8 mouse cellular contexts compared by ENCODE assay signal in the genomic region with DNA sequence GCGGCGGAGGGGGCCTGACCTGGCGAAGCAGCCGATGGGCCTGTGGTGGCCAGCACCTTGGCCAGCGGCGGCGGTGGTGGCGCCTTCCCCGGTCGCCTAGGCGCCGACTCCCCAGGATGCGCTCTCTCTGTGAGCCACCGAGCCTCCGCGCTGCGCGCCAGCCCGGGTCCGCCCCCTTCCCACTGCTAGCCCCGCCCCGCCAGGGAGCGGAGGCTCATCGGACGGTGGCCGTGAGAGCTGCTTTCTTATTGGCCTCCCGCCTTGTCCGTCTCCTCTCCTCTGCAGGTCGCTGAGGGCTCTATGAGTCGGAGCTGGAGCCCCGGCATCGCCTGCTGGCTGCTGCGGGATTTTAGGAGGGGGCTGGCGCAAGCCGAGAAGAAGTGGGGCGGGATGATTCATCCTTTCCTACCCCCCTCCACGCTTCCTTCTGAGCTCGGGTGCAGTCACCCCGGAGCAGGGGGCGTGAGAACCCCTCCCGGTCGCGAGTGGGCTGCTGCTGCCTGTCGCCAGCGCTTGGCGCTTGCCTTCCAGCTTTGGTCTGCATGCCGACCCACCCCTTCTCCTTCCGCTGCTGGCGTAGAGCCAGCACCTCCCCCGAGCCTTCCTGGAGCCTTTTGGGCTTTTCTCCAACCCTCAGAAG. TPM values are rescaled to one million over a fixed set of nuclear protein-coding genes. Genes with fewer than 3 reads are reported as not detected.
A peak's percentile ranks its signal among the peaks of the same experiment; 100 is the strongest.
DNase-seq lines count a peak whose midpoint lies in the region; ATAC-seq and TF ChIP-seq lines count a peak whose summit lies in the region.

Gene Trim9, minus strand, starts transcription at position 413 of the 640 bp plus-strand sequence.

- ATAC-seq in Patski: peak; percentile 71
- ATAC-seq in hindbrain, embryonic 12.5 days (ENCODE audit: low FRiP score): peak; percentile 98
- peak; percentile 99 for ATAC-seq in lung, postnatal 0 days

- POLR2A ChIA-PET in Patski (lab: Charles Lee): no interaction called here

- DNase-seq in Patski (ENCODE audit: low read depth, low spot score): peak; percentile 31
- DNase-seq in cerebellum, postnatal 10 days: peak; percentile 98 to 99
- peak; percentile 98 to 99 for DNase-seq in frontal cortex, postnatal 10 days (ENCODE audit: low spot score in 2 of 2)
- peak; percentile 97 for DNase-seq in layer of hippocampus, postnatal 10 days (ENCODE audit: low spot score in 2 of 2)
- DNase-seq in lung, postnatal 0 days (ENCODE audit: low spot score): peak; percentile 96
- peak; percentile 95 for DNase-seq in retina, adult 2 months (ENCODE audit: low read depth, low spot score)
- peak; percentile 86 for DNase-seq in thymus, postnatal 25 days

- peaks cover 75% of the 10 kb centered on the region for H3K27me3 ChIP-seq in Patski
- H3K27me3 ChIP-seq in hindbrain, embryonic 12.5 days: peaks cover 10% of the 10 kb centered on the region
- H3K27me3 ChIP-seq in lung, postnatal 0 days (replicated peaks; ENCODE audit: insufficient read depth, low read length): peaks cover 20% of the 10 kb centered on the region

- no peak for TF ChIP-seq EP300 in lung, postnatal 0 days (IDR thresholded peaks at IDR 0.05)

- in situ Hi-C loops in Patski (cut with MboI; ENCODE audit: low pct_unique_long_range_greater_than_20kb): no loop called here

- TF ChIP-seq CTCF in Patski (IDR thresholded peaks at IDR 0.05): no peak
- TF ChIP-seq CTCF in lung, postnatal 0 days (IDR thresholded peaks at IDR 0.05): peak; percentile 1; the same call in 1 of the 2 replicates

- no peaks in the 10 kb centered on the region for H3K36me3 ChIP-seq in hindbrain, embryonic 12.5 days
- H3K36me3 ChIP-seq in lung, postnatal 0 days (ENCODE audit: insufficient read depth, low read length): no peaks in the 10 kb centered on the region

- WGBS in hindbrain, embryonic 12.5 days: under 1% methylated on average over 49 of the region's 50 CpGs
- 1% methylated on average over 40 of the region's 50 CpGs for WGBS in lung, postnatal 0 days

- peak within 1 kb of the TSS; percentile 88 for H3K4me2 ChIP-seq in hindbrain, embryonic 12.5 days (replicated peaks)
- H3K4me2 ChIP-seq in lung, postnatal 0 days (replicated peaks; ENCODE audit: low read depth, low read length): peak within 1 kb of the TSS; percentile 75

- peak within 1 kb of the TSS; percentile 65 for H3K4me3 ChIP-seq in hindbrain, embryonic 12.5 days
- peak within 1 kb of the TSS; percentile 43 for H3K4me3 ChIP-seq in lung, postnatal 0 days (ENCODE audit: low read depth, low read length)

- peak within 1 kb of the TSS; percentile 76 for H3K9ac ChIP-seq in hindbrain, embryonic 12.5 days
- H3K9ac ChIP-seq in lung, postnatal 0 days (replicated peaks; ENCODE audit: low read depth): no peak within 1 kb of the TSS

- CTCF ChIA-PET in Patski (lab: Charles Lee): no interaction called here

- H3K27ac ChIP-seq in hindbrain, embryonic 12.5 days: peak within 1 kb of the TSS; percentile 96
- H3K27ac ChIP-seq in lung, postnatal 0 days (ENCODE audit: low read length): no peak within 1 kb of the TSS

- H3K9me3 ChIP-seq in hindbrain, embryonic 12.5 days (replicated peaks): no peaks in the 10 kb centered on the region
- H3K9me3 ChIP-seq in lung, postnatal 0 days (ENCODE audit: low read length): no peaks in the 10 kb centered on the region

- H3K4me1 ChIP-seq in hindbrain, embryonic 12.5 days: peaks cover 16% of the 10 kb centered on the region
- H3K4me1 ChIP-seq in lung, postnatal 0 days (ENCODE audit: insufficient read depth, low read depth, low read length): peaks cover 13% of the 10 kb centered on the region; the same call in 1 of the 2 replicates

RNA-seq across cellular contexts. Expression of gene Trim9, which starts in this region (rescaled TPM):
- polyA plus RNA-seq in Patski (2021): not detected
- polyA plus RNA-seq in hindbrain, embryonic 12.5 days (2016; fragmentation: Nextera tagmentation; extraction: Ambion mirVana): 25.6 and 27.8 TPM in 2 replicates
- total RNA-seq in layer of hippocampus, postnatal 10 days (2021): 100 to 1,000 TPM; 299 to 300 TPM
- 0.42 and 0.43 TPM in 2 replicates for polyA plus RNA-seq in lung, postnatal 0 days (2015; fragmentation: Nextera tagmentation; extraction: Ambion mirVana)

Comparison
In these comparisons a context has a peak if more than half of its experiments do, and no peak if none do; other contexts are left out.
1. RNA of gene Trim9 (polyA plus RNA-seq): 25.6 to 27.8 TPM in hindbrain, embryonic 12.5 days; 0.42 to 0.43 TPM in lung, postnatal 0 days and not detected in Patski (single experiment); every median in the first group is over 10 times any median in the second.
2. Peak in DNase-seq and ATAC-seq in Patski; RNA of the gene not detected or under 1 TPM.
3. Peak in DNase-seq, ATAC-seq, H3K4me3 ChIP-seq and H3K4me2 ChIP-seq in lung, postnatal 0 days; RNA of the gene not detected or under 1 TPM.
4. DNase-seq: peak in every context shown above with its lines; median percentile 98 in cerebellum, postnatal 10 days; 98 in frontal cortex, postnatal 10 days; 97 in layer of hippocampus, postnatal 10 days; 96 in lung, postnatal 0 days; 95 in retina, adult 2 months; 86 in thymus, postnatal 25 days; 31 in Patski.
5. Peak in every context shown above with its lines, with median percentiles within 50 percentile points of each other: ATAC-seq.